Mouse (Mus musculus) neural tube, embryonic 14.5 days (tissue): Measurements from ENCODE around the gene 1810010H24Rik. TPM values are rescaled to one million over a fixed set of nuclear protein-coding genes. Genes with fewer than 3 reads are reported as not detected.
"Not testable (repeated sequence)": the region's sequence is repeated elsewhere in the genome, so short reads cannot be mapped to it uniquely, and the experiment has no call there.

Experiments used
- ATAC-seq: fragments of 200-750 bp; cut with Nextera tagmentation; 2 replicates; pipeline ENCODE4 v1.8.0; 2017; ENCODE audit warnings: low read depth, mild to moderate bottlenecking, moderate TSS enrichment, moderate library complexity
- H3K27ac ChIP-seq: fragments of 300-500 bp; sonication (generic); 2 replicates; pipeline ENCODE4 v1.5.1; 2014; ENCODE audit warnings: low read depth, mild to moderate bottlenecking, control low read depth, low read length, moderate library complexity, mixed read lengths
- H3K27me3 ChIP-seq: fragments of 300-500 bp; sonication (generic); 2 replicates; pipeline ENCODE4 v1.6.1; 2014; ENCODE audit warnings: low read length; ENCODE audit not compliant: control insufficient read depth, insufficient read depth
- H3K36me3 ChIP-seq: fragments of 300-500 bp; sonication (generic); 2 replicates; pipeline ENCODE4 v1.6.1; 2014; ENCODE audit warnings: low read length, mixed read lengths; ENCODE audit not compliant: control insufficient read depth, insufficient read depth
- H3K4me1 ChIP-seq: fragments of 300-500 bp; sonication (generic); 2 replicates; pipeline ENCODE4 v1.6.1; 2014; ENCODE audit warnings: low read length; ENCODE audit not compliant: control insufficient read depth, insufficient read depth
- H3K4me2 ChIP-seq: fragments of 300-500 bp; sonication (generic); 2 replicates; pipeline ENCODE4 v1.6.1; 2014; ENCODE audit warnings: mild to moderate bottlenecking, low read depth, low read length, control low read depth
- H3K4me3 ChIP-seq: fragments of 300-500 bp; sonication (generic); 2 replicates; pipeline ENCODE4 v1.5.1; 2014; ENCODE audit warnings: low read depth, low read length, control low read depth, mixed read lengths
- H3K9ac ChIP-seq: fragments of 300-500 bp; sonication (generic); replicated peaks from 2 replicates; pipeline ENCODE4 v1.6.1; 2014; ENCODE audit warnings: low read depth, mild to moderate bottlenecking, control low read depth, low read length, mixed read lengths
- H3K9me3 ChIP-seq: fragments of 300-500 bp; sonication (generic); 2 replicates; pipeline ENCODE4 v1.6.1; 2016; ENCODE audit warnings: low read length; ENCODE audit not compliant: control insufficient read depth
- WGBS: fragments of 180-500 bp; shearing (Covaris S2); extraction: QIAGEN DNeasy Blood & Tissue Kit; methylation state at CpG from one replicate; pipeline ENCODE4 v1.1.7; 2014; 5-methylcytosine and 5-hydroxymethylcytosine counted together
- polyA plus RNA-seq: library from polyadenylated mRNA; unstranded; fragments of >200 nt; fragmentation: Nextera tagmentation; extraction: Ambion mirVana; gene quantifications from 2 replicates; pipeline ENCODE4 v1.2.1, GENCODE M21; 2014

1810010H24Rik gene
- polyA plus RNA-seq, 1 experiment from 2014 or later: 9.9 TPM

DNA sequence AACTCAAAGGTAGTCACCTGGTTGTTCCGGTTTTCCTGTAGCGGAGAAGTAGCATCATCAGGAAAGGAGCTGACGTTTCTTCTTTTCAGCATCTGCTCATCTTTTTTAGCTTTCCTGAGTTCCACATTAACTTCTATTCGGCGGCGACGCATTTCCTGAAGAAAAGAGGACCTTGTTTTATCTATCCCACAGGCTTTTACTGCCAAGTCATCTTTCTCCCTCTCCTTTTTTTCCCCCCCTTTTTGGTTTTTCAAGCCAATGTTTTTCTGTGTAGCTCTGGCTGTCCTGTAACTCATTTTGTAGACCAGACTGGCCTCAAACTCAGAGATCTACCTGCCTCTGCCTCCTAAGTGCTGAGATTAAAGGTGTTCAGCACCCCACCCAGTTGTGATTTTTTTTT, 29.0 kb upstream of the 1810010H24Rik start:
- not testable (repeated sequence) for ATAC-seq

DNA sequence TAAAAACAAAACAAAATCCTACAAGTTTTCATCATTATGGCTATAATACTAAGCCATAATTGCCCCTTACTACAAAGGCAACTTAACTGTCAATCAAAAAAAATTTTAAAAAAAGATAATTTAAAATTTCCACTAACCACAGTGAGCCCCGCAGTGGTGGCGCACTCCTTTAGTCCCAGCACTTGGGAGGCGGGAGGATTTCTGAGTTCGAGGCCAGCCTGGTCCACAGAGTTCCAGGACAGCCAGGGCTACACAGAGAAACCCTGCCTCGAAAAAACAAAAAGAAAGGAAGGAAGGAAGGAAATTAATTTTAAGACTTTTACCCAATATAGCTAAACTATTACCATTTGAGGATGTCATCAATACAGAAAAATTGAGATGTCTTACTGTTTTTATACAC, 27.5 kb upstream of the 1810010H24Rik start:
- Histone ChIP-seq H3K4me3 (peak overlapping the region; percentile 92), H3K27me3 (no peaks in the 10 kb centered on the region), H3K4me1 (0 out of 2 replicates have a peak, but pooled peaks cover 6% of the 10 kb centered on the region), H3K27ac (no peak overlapping the region), H3K9me3 (no peaks in the 10 kb centered on the region), H3K36me3 (peaks cover 15% of the 10 kb centered on the region), H3K4me2 (peak overlapping the region; percentile 74), H3K9ac (peak overlapping the region; percentile 68)
- no peak for ATAC-seq
- 24% methylated on average over 5 of the region's 5 CpGs for WGBS

More for the DNA sequence above, 29.0 kb upstream of the 1810010H24Rik start:
- peaks cover 16% of the 10 kb centered on the region for H3K36me3 ChIP-seq
- not testable (repeated sequence) for H3K4me2 ChIP-seq, H3K4me3 ChIP-seq, H3K4me1 ChIP-seq, H3K27me3 ChIP-seq, H3K9ac ChIP-seq, H3K9me3 ChIP-seq, H3K27ac ChIP-seq
- 95% methylated on average over 7 of the region's 7 CpGs for WGBS

DNA sequence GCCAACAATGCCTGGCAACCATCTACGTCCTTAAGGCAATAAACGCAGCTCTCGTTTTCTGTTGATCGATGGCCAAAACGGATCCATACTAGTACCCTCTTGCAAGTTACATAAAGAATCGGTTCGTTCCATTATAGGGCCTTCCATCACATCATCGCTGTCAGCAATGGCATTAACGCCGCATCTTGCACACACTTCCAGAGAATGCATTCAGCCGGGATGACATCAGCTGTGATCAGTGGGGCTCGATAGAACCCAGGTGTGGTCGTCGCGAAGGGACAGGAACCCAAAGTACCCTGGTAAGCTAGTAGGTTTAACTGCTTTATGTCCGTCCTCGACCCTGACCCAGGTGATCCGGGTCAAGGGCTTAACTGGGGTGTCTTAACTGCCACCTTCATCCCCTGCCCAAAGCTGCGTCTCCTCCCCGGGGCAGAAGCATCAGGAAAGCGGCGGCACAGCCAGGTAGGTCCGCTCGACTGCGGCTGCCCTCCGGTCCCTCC, 26.8 kb upstream of the 1810010H24Rik start:
- peak; percentile 36; the same call in 1 of the 2 replicates for ATAC-seq
- Histone ChIP-seq H3K9me3 (no peaks in the 10 kb centered on the region), H3K36me3 (peaks cover 15% of the 10 kb centered on the region), H3K9ac (peak overlapping the region; percentile 68), H3K27ac (peak overlapping the region; percentile 76), H3K4me3 (peak overlapping the region; percentile 92), H3K27me3 (no peaks in the 10 kb centered on the region), H3K4me1 (0 out of 2 replicates have a peak, but pooled peaks cover 6% of the 10 kb centered on the region), H3K4me2 (peak overlapping the region; percentile 74)
- under 1% methylated on average over 26 of the region's 26 CpGs for WGBS

DNA sequence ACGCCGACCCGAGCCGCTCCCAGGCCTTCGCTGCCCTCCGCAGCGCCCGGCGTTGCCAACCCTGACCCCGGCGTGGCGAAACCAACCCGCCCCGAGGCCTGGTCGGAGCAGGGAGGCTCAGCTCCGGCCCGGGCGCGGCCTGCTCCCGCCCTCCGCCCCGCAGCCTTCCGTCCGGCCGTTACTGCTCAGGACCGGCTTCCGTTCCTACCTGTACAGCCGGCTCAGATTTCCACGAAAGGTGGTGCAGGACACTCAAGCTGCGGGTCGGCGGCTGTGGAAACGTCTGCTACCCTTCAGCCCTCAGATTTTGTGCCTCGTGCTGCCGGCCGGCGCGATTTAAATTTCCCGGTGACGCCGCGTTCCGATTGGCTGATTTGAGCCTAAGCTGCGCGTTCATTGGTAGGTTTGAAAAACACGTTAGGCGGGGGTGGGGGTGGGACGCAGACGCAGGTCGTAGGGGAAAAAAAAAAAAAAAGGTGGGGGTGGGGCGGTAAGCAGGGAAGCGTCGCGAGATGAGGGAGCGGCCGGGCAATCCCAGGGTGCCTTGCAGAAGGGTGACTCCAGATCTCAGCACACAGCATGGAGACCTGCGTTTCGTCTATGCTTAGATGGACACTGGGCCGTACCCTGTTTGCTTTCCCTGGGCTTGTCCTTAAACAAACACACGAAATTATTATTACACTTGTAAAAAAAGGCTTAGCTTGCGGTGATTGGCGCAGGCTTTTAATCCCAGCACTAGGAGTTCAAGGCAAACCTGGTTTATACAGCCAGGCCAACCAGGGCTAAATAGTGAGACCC, 26.1 kb upstream of the 1810010H24Rik start, which contains the start of gene Kpna2:
Kpna2 (minus strand) TSS at position 391 of the 798 bp plus-strand sequence.
- H3K9ac ChIP-seq: peak within 1 kb of the TSS; percentile 68
- H3K36me3 ChIP-seq: peaks cover 11% of the 10 kb centered on the region
- ATAC-seq: peak; percentile 94
- H3K9me3 ChIP-seq: no peaks in the 10 kb centered on the region
- H3K27me3 ChIP-seq: no peaks in the 10 kb centered on the region
- WGBS: under 1% methylated on average over 59 of the region's 62 CpGs
- peak within 1 kb of the TSS; percentile 74 for H3K4me2 ChIP-seq
- H3K4me3 ChIP-seq: peak within 1 kb of the TSS; percentile 92
- peak within 1 kb of the TSS; percentile 76 for H3K27ac ChIP-seq
- H3K4me1 ChIP-seq: 0 out of 2 replicates have a peak, but pooled peaks cover 6% of the 10 kb centered on the region

DNA sequence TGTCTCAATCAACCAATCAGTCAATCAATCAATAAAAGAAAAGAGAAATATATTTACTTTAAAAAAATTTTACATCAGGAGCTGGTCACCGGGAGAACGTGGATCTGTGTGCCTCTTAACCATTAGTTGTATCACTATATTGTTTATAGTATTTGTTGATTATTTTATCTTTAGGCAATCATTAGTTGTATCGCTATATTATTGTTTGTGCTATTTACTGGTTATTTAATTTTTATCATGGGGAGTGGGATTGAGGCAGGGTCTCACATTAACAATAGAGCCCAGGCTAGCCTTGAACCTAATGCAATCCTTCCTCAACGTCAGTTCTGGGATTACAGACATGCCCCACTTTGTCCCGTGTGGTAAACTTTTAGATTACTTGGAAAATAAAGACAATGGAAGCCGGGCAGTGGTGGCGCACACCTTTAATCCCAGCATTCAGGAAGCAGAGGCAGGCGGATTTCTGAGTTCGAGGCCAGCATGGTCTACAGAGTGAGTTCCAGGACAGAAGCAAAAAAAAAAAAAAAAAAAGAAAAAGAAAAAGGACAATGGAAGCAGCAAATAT, 25.4 kb upstream of the 1810010H24Rik start:
- ATAC-seq: no peak
- Histone ChIP-seq H3K4me3 (peak overlapping the region; percentile 11; the same call in 1 of the 2 replicates), H3K4me1 (0 out of 2 replicates have a peak, but pooled peaks cover 6% of the 10 kb centered on the region), H3K9ac (no peak overlapping the region), H3K27ac (peak overlapping the region; percentile 52), H3K4me2 (peak overlapping the region; percentile 37), H3K9me3 (no peaks in the 10 kb centered on the region), H3K27me3 (no peaks in the 10 kb centered on the region), H3K36me3 (peaks cover 5% of the 10 kb centered on the region; the same call in 1 of the 2 replicates)
- 84% methylated on average over 9 of the region's 9 CpGs for WGBS

DNA sequence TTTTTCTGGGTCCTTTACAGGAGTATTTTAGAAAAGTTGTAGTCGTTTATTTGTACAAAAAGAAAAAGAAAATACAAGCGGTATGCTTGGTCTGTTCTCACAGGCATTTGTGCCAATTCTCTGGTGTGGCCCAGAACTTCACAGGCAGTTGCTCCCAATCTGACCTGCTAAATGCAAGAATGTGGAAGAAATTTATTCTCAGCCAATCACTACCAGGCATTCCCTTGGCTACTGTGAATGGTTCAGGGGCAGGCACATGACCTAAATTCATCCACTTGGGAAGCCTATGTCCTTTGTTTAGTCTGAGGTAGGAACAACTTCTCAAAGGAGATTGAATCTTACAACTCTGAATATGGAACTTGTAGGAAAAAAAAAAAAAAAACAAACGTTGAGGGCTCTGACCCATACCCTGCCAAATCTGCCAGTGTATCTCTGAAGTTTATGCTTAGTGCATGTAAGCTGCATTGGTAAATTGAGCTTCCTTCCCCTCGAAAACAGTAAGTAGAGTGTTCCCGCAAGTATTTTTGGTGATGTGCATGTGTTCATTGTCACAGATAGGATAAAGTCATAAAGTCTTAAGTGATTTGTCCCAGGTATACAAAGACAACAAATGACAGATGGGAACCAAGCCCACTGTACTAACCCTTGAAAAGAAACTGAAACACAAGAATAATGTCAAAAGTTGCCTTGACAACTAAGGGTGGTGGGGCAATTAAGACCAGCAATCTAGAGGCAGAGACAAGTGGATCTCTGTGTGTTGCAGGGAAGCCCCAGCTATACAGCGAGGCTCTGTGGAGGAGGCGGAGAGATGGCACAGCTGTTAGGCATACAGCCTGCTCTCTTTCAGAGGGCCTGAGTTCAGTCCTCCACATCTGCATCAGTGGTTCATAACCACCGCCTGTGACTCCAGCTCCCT, 23.5 kb upstream of the 1810010H24Rik start:
- Histone ChIP-seq H3K9me3 (no peaks in the 10 kb centered on the region), H3K4me1 (0 out of 2 replicates have a peak, but pooled peaks cover 6% of the 10 kb centered on the region), H3K27me3 (no peaks in the 10 kb centered on the region), H3K36me3 (no peaks in the 10 kb centered on the region), H3K4me3 (no peak overlapping the region), H3K9ac (no peak overlapping the region), H3K4me2 (no peak overlapping the region), H3K27ac (no peak overlapping the region)
- no peak for ATAC-seq
- WGBS: 30% methylated on average over 7 of the region's 8 CpGs

DNA sequence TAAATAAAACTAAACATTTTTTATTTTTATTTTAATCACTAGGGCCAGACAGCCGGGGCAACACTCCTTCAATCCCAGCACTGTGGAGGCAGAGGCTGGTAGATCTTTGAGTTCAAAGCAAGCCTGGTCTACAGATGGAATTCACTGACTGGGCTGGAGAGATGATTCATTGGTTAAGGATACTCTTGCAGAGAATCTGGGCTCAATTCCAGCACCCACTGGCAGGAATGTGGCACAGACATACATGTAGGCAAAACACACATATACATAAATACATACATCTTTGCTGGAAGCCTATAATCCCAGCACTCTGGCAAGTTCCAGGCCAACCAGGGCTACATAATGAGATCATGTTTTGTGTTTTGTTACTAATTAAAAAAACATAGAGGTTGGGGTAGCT, 19.9 kb upstream of the 1810010H24Rik start:
- Histone ChIP-seq H3K9me3 (no peaks in the 10 kb centered on the region), H3K4me3 (no peak overlapping the region), H3K4me1 (no peaks in the 10 kb centered on the region), H3K27ac (no peak overlapping the region), H3K27me3 (no peaks in the 10 kb centered on the region), H3K9ac (no peak overlapping the region), H3K36me3 (no peaks in the 10 kb centered on the region), H3K4me2 (no peak overlapping the region)
- ATAC-seq: no peak
- 100% methylated on average over 1 of the region's 1 CpGs for WGBS

DNA sequence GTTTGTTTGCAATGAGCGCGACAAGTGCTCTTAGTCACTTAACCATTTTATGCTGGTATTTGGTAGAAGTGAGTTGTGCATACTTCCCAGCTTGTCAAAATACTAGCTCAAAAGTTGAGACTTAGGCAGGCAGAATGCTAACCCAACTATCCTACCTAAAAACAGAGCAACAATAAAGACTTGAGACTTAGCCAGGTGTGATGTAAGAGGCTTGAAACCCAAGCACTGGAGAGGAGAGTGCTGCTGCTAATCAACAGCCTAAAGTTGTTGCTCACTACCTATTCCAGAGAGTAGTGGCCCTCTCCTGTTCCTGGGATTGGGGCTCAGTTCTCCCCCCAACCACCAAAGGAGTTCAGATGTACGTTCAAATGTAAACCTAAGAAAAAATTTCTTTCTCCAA, 15.0 kb upstream of the 1810010H24Rik start:
- Histone ChIP-seq H3K36me3 (no peaks in the 10 kb centered on the region), H3K4me2 (no peak overlapping the region), H3K4me1 (0 out of 2 replicates have a peak, but pooled peaks cover 9% of the 10 kb centered on the region), H3K9ac (no peak overlapping the region), H3K27ac (no peak overlapping the region), H3K4me3 (no peak overlapping the region), H3K9me3 (no peaks in the 10 kb centered on the region), H3K27me3 (no peaks in the 10 kb centered on the region)
- no peak for ATAC-seq
- 98% methylated on average over 3 of the region's 3 CpGs for WGBS
